Mouse (Mus musculus) CD4-positive, CD25-positive, alpha-beta regulatory T cell, adult 2 months (primary cell): ENCODE data around the gene Prmt2.
A peak's percentile ranks its signal among the peaks of the same experiment; 100 is the strongest.

Source experiments
- DNase-seq: peaks from one replicate; pipeline ENCODE4 v3.0.0-alpha.2; 2012; ENCODE audit warnings: low read depth, low spot score

The Prmt2 gene

DNA sequence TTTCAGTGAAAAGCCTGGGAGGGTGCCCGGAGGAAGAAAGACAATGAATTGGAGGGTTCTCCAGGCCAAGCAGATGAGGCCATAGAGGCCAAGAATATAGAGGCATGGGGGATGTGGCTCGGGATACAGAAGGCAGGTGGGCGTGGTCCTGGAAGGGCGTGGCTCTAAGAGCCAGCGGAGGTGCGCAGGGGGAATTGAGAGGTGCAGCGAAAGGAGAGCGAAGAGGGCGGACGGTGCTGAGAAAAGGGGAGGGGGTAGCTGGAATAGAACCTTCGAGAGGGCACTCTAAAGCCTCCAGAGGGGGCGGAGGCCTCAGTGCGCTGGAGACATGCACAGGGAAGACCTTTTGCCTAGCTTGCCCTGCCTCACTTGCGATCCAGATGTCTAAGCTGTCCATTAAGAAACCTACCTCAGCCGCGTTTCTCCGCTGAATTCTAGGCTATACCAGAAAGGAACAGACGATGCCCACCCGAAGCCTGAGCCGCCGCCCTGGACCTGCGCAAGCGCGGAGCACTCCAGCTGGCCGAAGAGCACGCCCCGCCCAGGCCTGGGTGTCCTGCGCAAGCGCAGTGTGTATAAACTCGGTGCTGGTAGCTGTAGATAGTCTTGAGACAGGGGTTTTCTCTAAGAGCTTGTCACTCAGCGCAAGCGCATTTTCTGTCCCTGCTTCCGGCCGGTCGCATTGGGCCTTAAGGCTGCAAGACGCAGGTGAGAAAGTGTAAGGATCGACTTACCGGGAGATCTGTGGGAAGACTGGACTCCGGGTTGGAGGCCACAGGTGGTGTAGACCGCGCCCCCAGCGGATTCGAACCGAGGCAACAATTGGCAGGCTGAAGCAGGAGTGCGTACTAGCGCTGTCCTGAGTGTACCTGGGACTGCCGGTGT, at the start of gene Prmt2:
Prmt2 (minus strand) TSS at position 525 of the 885 bp plus-strand sequence.
- DNase-seq, result peak; percentile 95

DNA sequence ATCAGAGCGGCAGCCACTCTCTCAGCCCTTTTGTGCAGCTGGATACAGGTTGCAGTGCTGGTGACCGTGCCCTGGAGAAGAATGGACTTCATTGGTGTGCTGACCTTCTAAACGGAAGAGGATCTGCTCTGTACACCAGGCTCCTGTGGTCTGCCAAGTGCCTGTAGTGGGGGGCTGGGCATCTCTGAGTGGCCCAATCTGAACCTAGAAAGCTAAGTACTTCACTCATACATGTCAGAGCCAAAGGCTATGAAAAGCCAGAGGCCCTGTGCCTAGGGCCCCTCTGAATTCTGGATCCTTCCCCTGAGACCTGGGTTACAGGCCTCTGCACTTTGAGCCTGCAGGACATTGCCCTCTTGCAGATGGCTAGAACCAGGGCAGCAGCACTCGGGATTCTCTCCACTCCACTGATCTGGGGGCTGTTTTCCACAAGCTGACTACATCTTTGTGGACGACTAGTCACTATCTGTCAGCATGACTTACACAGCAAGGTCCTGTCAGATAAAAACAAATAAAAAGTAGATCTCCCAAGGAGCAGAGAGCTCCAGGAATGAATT, 41.0 kb upstream of the Prmt2 start:
- no peak for DNase-seq

DNA sequence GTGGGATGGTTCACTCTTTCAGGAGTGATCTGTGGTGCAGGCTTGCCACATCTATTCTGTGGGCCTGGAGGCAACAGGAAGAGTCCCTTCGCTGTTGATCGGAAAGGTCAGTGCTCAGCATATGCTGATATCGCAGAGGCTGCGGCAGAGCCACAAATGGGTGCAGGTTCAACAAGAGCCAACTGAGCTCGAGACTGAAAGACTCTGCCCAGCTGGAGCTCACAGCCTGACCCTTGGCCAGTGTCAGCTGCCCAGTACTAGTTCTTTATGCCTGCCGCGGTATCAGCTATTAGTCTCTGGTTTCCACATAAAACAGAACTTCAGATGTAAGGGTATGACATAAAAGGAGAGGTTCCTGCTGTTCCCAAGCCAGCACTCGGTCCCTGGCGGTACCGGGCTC, 37.6 kb upstream of the Prmt2 start:
- no peak for DNase-seq

DNA sequence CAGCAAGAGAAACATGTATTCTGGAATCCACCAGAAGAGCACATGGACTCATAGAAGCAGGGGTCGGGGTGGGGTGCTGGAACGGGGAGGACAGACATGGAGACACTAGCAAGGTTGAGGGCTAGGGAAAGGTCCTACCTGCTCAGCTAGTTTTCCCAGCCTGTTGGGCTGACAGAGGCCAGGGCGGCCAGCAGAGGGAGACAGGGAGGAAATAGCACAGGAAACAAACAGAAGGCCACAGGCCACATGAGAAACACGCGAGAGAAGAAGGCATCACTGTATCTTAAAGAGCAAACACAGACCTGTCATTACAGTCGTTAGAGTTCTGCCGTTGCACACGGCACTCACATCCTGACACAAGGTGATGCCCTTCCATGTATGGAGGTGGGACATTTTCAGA, 33.6 kb upstream of the Prmt2 start:
- peak; percentile 71 for DNase-seq

DNA sequence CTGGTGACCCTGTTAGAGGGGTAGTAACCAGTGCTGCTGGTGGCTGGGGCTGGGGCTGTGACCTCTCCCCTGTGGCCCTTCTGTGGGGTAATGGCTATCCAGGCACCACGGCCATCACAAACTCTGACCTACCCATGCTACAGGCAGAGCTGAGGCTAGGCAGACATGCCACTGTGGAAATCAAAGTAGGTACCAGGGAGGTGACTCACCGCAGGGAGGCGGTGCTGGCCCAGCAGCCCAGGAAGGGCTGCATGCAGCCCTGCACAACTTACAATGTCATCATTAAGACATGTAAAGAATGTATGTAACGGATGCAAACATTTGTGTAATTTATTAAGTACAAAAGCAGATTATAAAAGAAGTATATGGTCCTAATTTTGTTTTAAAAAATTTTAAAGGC, 24.8 kb upstream of the Prmt2 start:
- DNase-seq, result no peak

DNA sequence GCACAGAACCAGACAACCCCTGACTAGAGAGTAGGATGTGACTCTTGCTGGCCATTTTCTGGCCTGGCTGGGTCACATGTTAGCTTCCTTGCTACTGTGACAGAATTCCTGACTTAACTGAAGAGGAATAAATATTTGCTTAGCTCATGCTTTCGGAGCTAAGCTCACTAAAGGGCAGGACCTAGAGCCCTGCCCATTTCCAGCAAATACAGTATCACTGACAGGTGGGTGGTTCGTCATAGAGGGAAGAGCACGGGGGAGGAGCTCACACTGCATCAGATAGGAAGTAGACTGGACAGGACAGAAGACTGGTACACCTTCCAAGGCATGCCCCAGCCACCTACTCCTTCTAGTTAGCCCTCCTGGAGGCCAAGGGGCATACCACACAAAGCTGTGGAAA, 23.8 kb upstream of the Prmt2 start:
- DNase-seq, result no peak

DNA sequence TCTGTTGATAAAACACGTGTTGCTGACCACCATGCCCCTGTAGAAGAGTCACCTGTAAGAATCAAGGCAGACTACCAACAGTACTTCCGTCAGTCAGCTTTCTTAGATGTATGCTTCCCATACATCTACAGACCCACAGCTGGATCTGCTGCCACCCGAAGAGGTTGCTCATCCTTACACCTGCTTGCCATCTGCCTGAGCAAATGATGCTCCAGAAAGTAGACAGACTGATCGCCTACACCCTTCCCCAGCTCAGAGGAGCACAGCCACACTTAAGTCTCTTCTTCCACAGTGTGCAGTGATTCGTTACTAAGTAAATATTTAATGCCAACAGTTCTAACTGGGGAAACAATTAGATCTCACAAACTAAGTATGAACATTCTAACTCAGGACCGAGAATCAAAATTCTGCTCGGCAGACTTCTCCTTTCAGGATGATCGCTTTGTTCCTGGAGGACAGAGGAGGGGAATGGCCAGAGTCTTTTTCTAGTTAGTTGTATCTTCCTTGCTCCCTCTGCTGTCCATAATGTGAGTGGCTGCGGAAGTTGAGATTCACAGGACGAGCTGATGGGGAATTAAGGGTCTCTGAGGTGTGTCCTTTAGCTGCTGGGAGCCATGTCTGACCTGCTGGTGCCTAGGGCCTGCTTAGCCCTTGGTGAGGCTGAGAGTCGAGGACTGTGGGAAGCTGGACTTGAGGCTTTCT, 22.8 kb upstream of the Prmt2 start:
- no peak for DNase-seq

DNA sequence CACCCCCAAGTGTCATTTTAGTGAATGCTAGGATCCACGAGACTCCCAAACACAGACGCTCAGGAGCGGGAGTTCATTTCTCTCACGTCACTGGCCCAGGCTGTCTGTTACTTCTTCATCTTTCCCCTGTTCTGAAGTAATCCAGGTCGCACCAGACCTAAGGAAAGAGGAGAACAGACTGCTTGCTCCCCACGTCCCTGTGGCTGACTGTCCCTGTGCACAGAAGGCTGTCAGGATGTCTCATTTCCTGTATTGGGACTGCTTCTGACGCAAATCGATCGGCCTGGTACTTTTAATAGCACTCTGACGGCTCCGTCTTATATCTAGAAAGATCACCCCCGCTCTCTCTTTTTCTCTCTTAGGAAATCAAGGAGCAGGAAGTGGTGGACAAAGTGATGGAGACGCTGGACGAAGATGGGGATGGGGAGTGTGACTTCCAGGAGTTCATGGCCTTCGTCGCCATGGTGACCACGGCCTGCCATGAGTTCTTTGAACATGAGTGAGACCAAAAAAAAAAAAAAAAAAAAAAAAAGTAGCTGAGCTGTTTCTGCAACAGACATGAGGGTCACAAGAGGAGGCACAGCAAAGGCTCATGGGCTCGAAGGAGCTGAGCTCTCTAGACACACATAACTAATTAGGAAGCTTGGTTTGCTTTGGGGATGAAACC, 22.0 kb upstream of the Prmt2 start:
- DNase-seq, result no peak

DNA sequence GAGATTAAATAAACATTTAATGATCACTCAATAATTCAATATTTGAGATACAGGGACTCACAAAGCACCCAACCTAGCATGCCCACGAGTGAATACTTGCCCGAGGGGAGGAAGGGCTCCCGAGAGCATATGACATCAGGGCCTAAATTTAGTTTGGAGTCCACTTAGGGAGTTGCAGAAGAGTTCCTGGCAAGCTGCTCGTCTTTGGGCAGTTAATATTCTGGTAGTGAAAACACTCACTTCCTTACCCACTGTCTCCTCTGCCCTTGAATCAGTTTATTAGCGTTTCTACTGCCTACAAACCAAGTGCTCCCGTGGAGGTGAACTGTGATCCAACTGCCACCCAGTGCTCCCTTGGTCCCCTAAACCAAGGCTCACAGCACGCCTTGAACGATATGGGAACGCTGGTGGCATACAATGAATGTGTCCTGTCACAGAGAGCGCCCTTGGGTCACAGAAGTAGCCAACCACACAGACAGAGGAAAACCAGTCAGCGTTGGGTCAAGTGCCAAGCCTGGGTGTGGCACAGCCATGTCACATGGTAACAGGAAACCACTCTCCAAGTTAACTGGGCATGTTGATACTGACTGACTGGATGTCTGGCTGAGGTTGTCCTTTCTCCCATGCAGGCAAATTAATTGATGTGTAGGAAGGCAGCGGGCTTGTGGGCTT, 20.2 kb upstream of the Prmt2 start:
- no peak for DNase-seq

DNA sequence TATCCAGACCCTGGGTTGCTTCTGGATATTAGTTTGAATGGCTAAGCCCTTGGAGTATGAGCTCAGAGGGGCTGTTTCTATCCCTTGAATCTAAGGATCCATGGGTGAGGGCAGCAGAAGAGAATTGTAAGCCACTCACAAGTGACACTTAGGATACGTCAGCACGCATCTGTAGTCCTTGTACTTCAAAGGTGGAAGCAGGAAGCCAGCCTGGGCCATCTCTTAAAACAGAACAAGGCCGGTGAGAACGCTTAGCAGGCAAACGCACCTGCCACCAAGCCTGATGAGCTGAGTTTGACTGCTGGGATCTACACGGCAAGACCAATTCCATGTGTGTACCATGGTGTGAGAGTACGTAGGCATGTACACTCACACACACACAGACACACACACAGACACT, 19.6 kb upstream of the Prmt2 start:
- DNase-seq, result peak; percentile 25

DNA sequence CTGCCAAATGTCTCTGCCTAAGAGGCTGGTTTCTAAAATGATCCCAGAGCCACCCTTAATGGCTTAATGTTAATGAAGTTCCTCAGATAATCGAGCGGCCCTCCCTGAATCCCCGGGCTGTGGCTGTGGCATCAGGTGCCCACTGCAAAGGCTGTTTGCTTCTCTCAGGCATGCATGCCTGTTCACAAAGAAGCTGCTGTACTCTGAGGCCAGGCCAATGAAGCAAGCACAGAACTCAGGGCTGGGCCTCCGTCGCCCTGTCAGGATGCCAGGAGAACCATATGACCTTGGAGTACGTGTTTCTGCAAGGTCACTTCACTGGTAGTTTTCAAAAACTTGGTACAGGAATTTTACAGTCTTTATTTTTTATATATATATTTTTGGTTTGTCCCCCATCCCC, 18.0 kb upstream of the Prmt2 start:
- DNase-seq, result no peak

DNA sequence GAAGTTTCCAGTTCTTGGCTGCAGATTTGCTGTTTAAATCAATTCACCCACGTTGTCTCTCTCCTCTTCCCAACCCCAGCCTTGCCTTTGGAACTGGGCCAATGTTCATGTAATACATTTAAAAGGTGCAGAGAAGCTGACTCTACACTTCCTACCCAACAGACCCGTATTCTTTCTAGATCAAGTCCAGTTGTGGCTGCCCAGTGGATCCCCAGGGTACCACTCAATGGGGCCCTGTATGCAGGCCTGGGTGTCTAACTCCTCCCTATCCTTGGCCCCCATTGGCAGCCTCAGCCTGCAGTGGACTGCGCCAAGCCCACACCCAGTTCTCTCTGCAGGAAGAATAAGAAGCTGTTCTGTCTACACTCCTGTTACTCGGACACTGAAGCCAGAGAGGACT, 15.9 kb upstream of the Prmt2 start, which contains the start of gene S100b:
S100b (plus strand) TSS at position 318 of the 400 bp plus-strand sequence.
- no peak for DNase-seq

DNA sequence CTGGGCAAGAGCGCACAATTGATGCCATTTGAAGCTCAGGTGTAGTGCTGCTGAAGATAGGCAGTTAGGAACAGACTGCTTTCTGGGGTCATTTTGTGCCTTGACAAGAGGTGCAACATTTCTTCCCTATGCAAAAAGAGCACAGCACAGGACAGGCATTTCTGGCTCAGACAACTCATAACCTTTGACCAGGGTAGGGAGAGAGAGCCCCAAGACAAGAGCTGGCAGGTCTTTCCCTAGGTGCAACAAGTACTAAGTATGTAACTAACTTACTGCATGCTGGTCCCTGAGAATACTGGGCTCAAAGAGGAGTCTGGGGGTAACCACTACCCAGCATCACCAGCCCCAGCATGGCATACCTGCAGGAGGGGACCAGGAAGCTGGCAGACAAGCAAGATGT, 15.4 kb upstream of the Prmt2 start:
- no peak for DNase-seq

DNA sequence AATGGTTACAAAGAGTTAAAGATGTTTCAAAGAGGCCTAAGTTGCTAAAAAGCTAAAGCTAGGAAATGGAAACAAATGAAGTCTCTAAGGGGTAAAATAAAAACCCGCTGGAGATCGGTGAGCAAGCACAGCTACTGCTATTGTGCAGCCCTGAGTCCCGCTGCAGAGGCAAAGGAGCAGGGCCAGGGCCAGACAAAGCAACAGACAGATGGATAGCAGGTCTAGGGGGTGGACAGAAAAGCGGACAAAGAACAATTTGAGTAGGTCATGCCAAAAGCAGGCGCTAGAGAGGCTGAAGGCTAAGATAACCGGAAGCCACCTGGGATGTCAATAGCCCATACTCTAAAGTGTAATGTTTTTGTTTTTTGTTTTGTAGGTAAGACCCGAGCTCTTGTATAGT, 13.2 kb upstream of the Prmt2 start:
- no peak for DNase-seq

DNA sequence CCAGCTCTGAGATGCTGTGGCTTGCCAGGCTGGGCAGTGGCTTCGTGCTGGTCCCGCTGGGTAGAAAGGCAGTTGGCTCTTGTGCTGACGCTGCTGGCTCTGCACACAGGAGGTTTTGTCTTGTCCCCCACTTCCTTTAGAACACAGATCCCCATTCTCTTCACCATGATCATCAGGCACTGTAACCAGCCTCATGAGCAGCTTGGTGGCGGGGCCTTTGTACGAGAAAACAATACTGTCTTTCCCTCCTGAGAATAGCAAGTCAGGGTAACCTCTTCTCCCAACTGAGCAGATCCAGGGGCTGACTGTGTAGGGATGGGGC, 10.9 kb upstream of the Prmt2 start:
- no peak for DNase-seq

DNA sequence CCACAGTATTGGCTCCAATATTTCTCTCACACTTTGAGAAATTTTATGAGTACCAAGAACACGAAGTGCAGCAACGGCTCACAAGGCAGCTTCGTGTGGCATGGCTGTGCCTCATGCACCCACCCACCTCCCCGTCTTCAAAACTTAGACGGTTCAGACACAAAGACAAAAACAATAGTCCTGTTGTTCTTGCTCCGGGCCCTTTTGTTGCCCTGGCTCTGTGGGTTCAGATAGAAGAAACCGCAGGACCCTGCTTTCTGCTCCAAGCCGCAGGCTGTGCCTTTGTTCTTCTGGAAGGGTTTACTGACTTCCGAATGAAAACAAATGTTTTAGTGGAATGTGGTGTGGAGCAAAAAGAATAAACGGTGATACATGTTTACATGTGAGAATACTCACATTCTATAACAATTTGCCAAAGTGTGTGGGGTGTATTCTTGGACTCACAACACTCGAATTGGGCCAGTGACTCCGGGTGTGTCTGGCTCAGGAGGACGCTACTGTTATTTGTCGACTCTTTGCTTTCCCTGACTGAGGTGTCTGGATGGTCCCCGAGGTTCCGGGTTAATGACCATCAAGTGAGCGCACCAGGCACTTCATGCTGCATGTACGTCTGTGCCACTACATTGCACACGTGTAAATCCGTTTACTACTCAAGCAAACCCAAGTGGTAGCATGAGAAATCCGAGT, 10.4 kb upstream of the Prmt2 start:
- DNase-seq, result no peak

DNA sequence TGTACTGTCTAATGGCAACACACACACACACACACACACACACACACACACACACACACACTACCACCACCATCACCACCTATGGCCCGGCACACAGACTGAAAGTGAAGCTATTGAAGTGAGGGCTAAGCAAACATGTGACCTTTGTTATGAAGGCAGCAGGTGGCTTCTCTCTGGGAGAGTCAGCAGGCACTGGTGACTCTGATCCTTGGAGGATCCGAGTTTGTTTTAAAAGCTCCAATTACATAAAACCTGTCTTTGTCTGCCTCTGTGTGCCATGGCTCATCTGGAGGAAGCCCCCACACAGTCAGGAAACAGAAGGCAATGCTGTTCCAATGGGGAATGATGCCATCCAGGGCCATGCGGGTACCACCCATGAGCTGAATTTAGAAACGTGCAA, 8.9 kb upstream of the Prmt2 start:
- DNase-seq, result no peak

DNA sequence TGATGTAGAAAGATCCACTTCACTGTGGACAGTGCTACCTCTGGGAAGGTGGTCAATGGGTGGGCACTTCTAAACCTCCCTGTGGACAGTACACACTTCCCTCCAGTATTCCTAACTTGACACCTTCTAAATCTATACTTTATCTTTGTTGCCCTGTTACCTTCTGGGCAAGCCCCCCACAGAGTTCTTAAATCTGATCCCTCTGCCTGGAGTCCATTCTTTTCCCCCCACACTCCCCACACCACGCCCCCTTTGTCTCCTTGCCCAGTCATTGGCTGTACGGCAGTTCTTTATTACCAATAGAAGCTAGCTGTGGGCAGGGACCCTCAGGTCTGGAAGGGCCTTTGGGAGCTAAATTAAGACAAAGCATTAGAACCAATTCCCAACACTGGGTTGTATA, 7.4 kb upstream of the Prmt2 start:
- DNase-seq, result no peak

DNA sequence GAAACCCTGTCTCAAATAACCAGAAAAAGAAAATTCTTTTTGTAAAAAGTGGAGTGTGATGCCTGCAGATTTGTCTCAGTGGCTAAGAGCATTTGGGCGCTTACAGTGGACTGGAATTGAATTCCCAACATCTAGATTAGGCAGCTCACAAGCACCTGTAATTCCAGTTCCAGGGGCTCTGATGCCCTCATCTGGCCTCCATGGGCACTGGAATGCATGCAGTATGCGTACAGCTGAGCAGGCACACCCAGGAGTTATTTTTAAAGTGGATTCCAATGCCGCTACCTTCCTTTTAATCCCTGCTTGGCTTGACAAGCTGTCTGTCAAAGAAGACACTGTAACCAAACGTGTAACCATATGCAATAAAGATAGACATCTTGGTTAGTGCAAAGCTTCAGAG, 1.7 kb upstream of the Prmt2 start:
- DNase-seq, result no peak

DNA sequence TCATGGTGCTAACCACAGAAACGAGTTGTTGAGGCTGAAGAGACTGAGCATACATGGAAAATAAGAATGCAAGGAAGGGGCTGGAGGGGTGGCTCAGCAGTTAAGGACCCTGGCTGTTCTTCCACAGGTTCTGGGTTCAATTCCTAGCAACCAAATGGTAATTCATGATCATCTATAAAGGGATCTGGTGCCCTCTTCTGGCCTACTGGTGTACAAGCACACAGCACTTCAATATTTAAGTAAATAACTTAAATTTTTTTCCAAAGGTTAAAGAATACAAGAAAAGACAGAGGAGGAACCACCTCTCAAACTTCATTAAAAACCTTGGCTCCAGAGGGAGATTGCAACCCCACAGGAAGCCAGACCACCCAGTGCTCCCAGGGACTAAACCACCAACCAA, 8.0 kb downstream of the Prmt2 start:
- DNase-seq, result peak; percentile 11

DNA sequence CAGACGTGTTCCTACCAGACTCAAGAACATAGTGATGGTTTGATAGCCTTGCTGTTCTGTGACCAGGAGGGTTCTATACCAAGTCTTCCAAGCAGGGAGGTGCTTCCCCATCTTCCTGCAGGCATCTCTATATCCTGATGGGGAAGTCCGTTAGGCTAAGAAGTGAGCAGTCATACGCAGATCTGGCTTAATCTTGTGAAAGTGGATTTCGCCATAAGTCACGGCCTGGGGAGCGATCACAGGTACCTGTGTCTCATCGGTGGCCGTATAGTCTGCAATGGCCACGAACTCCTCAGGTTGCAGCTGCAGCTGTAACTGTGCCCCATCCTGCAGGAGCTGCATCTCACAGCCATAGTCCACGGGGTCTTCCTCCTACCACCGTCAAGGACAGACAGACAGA, 11.7 kb downstream of the Prmt2 start:
- DNase-seq, result no peak
